Mouse (Mus musculus) kidney, adult 2 months (tissue): ENCODE results near the gene Foxp4.

Source experiments
- CTCF ChIP-seq: fragments of 200-500 bp; conservative IDR thresholded peaks from 2 replicates; pipeline ENCODE4 v1.5.1; 2011; ENCODE audit warnings: low read depth, mild to moderate bottlenecking, control low read depth, low read length, moderate library complexity, mixed read lengths; ENCODE audit not compliant: insufficient read depth, insufficient read length
- POLR2A ChIP-seq: fragments of 200-500 bp; IDR thresholded peaks from one replicate; pipeline ENCODE4 v1.6.1; 2011; ENCODE audit warnings: low read depth, low read length, control low read depth

DNA sequence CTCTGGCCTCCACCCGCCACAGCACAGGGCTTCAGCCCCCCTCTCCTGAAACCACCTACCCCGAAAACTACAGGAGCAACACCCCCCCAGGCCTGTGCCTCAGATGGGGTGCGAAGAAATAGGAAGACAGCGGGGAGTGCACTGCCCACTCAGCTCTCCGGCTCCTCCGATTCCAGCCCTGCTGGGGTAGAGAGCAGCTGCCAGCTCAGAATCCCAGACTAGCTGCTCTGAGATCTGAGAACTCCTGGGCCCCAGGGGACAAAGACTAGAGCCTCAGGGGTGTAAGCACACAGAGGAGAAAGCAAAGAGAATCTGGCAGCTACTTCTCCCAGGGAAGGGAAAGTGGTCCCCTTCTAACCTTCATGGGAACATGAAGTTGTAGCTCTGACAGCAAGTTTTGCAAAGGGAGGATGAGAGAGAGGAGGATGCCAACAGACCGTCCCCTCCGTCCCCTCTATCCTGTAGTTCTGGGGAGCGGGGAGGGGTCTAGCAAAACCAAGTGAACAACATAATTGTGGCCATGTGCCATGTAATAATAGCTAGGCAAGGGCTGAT lies 17.0 kb downstream of the Foxp4 start:
- TF ChIP-seq CTCF (no peak), POLR2A (no peak)
